In the genomic region with DNA sequence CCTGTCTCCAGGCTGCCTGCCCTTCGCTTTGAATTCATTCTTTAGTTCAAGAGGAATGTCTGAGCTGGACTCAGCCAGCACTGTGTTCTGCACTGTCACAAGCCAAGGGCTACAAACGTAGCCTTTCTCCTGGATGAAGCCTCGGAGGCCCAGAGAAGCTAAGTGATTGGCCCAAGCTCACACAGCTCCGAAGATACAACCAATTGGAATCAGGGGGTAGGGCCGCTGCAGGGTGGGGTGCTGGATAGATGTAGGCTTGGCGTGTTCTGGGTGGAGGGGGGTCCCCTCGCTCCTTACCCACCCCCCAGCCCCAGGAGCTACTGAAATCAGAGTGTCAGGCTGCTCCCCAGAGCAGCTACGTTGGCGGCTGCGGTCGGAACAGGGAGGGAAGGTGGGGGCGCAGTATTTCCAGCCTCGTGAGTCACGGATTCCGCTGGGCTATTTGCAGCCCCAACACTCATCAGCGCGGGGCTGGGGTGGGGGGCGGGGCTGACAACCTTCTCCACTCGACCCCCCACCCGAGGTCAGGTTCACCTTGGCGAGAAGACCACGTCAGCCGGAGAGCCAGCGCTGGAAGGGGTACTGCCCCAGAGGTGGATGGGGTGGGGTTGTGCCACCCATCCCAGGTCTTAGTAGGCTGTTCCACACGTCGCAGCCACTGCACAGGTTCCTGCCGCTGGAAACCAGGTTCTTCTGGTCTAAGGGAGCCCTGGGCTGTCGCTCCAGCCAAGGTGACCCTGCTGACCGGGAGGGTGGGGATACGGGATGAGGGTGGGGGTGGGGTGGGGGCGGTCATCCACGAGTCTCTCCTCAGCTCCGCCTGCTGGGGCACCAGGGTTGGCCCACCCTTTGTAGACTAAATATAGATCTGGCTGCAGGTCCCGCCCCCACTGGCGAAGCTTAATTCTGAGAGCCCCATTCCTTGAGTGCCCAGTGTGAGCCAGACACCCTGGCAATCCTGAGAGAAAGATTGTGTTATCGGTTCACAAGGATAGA, we compare ENCODE assay signal across 8 mouse cellular contexts. TPM values are rescaled to one million over a fixed set of nuclear protein-coding genes. Genes with fewer than 3 reads are reported as not detected.
A peak's percentile ranks its signal among the peaks of the same experiment; 100 is the strongest.
DNase-seq lines count a peak whose midpoint lies in the region; ATAC-seq and TF ChIP-seq lines count a peak whose summit lies in the region.

No protein-coding gene starts in this region.

- TF ChIP-seq CTCF in thymus, adult 2 months (IDR thresholded peaks at IDR 0.05; ENCODE audit: borderline replicate concordance, control insufficient read depth, extremely low read depth, insufficient read depth, low read length, poor library complexity): no peak

- no peaks in the 10 kb centered on the region for H3K36me3 ChIP-seq in embryonic facial prominence, embryonic 12.5 days
- peaks cover 2% of the 10 kb centered on the region; the same call in 1 of the 2 replicates for H3K36me3 ChIP-seq in heart, embryonic 12.5 days
- H3K36me3 ChIP-seq in kidney, embryonic 14.5 days (ENCODE audit: control insufficient read depth, insufficient read depth, low read length): no peaks in the 10 kb centered on the region
- H3K36me3 ChIP-seq in limb, embryonic 12.5 days: no peaks in the 10 kb centered on the region
- H3K36me3 ChIP-seq in midbrain, embryonic 16.5 days (ENCODE audit: control insufficient read depth, insufficient read depth, low read length): no peaks in the 10 kb centered on the region
- H3K36me3 ChIP-seq in thymus, adult 2 months (ENCODE audit: control insufficient read depth, insufficient read depth, low read length): no peaks in the 10 kb centered on the region

- H3K4me2 ChIP-seq in embryonic facial prominence, embryonic 12.5 days (replicated peaks): peak overlapping the region; percentile 75
- H3K4me2 ChIP-seq in heart, embryonic 12.5 days: peak overlapping the region; percentile 89
- peak overlapping the region; percentile 84 for H3K4me2 ChIP-seq in kidney, embryonic 14.5 days (replicated peaks; ENCODE audit: low read depth, low read length)
- H3K4me2 ChIP-seq in limb, embryonic 12.5 days: peak overlapping the region; percentile 88
- peak overlapping the region; percentile 81 for H3K4me2 ChIP-seq in midbrain, embryonic 16.5 days (ENCODE audit: low read length)

- H3K27me3 ChIP-seq in embryonic facial prominence, embryonic 12.5 days: peaks cover 17% of the 10 kb centered on the region
- no peaks in the 10 kb centered on the region for H3K27me3 ChIP-seq in heart, embryonic 12.5 days (replicated peaks)
- H3K27me3 ChIP-seq in kidney, embryonic 14.5 days (ENCODE audit: control insufficient read depth, insufficient read depth, low read length): no peaks in the 10 kb centered on the region
- peaks cover 59% of the 10 kb centered on the region for H3K27me3 ChIP-seq in limb, embryonic 12.5 days
- peaks cover 3% of the 10 kb centered on the region; the same call in 1 of the 2 replicates for H3K27me3 ChIP-seq in midbrain, embryonic 16.5 days (ENCODE audit: control insufficient read depth, insufficient read depth, low read depth, low read length)
- no peaks in the 10 kb centered on the region for H3K27me3 ChIP-seq in thymus, adult 2 months (ENCODE audit: control insufficient read depth, insufficient read depth, low read length)

- H3K27ac ChIP-seq in embryonic facial prominence, embryonic 12.5 days: no peak overlapping the region
- H3K27ac ChIP-seq in heart, embryonic 12.5 days (ENCODE audit: poor library complexity, severe bottlenecking): peak overlapping the region; percentile 99
- no peak overlapping the region for H3K27ac ChIP-seq in kidney, embryonic 14.5 days (ENCODE audit: low read depth, low read length)
- no peak overlapping the region for H3K27ac ChIP-seq in limb, embryonic 12.5 days
- H3K27ac ChIP-seq in midbrain, embryonic 16.5 days (ENCODE audit: low read length): peak overlapping the region; percentile 4
- no peak overlapping the region for H3K27ac ChIP-seq in thymus, adult 2 months (ENCODE audit: control insufficient read depth, insufficient read depth, low read length)

- peak overlapping the region; percentile 43 for H3K4me3 ChIP-seq in embryonic facial prominence, embryonic 12.5 days
- H3K4me3 ChIP-seq in heart, embryonic 12.5 days: peak overlapping the region; percentile 57
- H3K4me3 ChIP-seq in kidney, embryonic 14.5 days (ENCODE audit: low read length): peak overlapping the region; percentile 39
- H3K4me3 ChIP-seq in limb, embryonic 12.5 days (replicated peaks): peak overlapping the region; percentile 42
- H3K4me3 ChIP-seq in midbrain, embryonic 16.5 days (ENCODE audit: low read depth, low read length): peak overlapping the region; percentile 52
- H3K4me3 ChIP-seq in thymus, adult 2 months (ENCODE audit: control insufficient read depth, insufficient read depth, low read length): peak overlapping the region; percentile 24; the same call in 1 of the 2 replicates

- DNase-seq in spleen, adult 12 weeks (ENCODE audit: low spot score): peak; percentile 48
- no peak for DNase-seq in spleen, postnatal 10 days (ENCODE audit: low spot score in 2 of 2)
- DNase-seq in thymus, adult 2 months: peak; percentile 36

- H3K4me1 ChIP-seq in embryonic facial prominence, embryonic 12.5 days: peaks cover 12% of the 10 kb centered on the region; the same call in 1 of the 2 replicates
- H3K4me1 ChIP-seq in heart, embryonic 12.5 days (replicated peaks): peaks cover 39% of the 10 kb centered on the region
- H3K4me1 ChIP-seq in kidney, embryonic 14.5 days (ENCODE audit: control insufficient read depth, insufficient read depth, low read length): peaks cover 13% of the 10 kb centered on the region
- H3K4me1 ChIP-seq in limb, embryonic 12.5 days (replicated peaks): peaks cover 15% of the 10 kb centered on the region
- peaks cover 11% of the 10 kb centered on the region for H3K4me1 ChIP-seq in midbrain, embryonic 16.5 days (ENCODE audit: control insufficient read depth, insufficient read depth, low read length)
- peaks cover 12% of the 10 kb centered on the region for H3K4me1 ChIP-seq in thymus, adult 2 months (replicated peaks; ENCODE audit: control insufficient read depth, insufficient read depth, low read length)

- peak overlapping the region; percentile 35 for H3K9ac ChIP-seq in embryonic facial prominence, embryonic 12.5 days
- H3K9ac ChIP-seq in heart, embryonic 12.5 days: peak overlapping the region; percentile 87
- H3K9ac ChIP-seq in kidney, embryonic 14.5 days (ENCODE audit: low read depth, low read length): peak overlapping the region; percentile 56
- peak overlapping the region; percentile 58 for H3K9ac ChIP-seq in limb, embryonic 12.5 days (replicated peaks)
- peak overlapping the region; percentile 72 for H3K9ac ChIP-seq in midbrain, embryonic 16.5 days (ENCODE audit: low read depth, low read length)

- WGBS in embryonic facial prominence, embryonic 12.5 days: 3% methylated on average over 36 of the region's 36 CpGs
- 3% methylated on average over 36 of the region's 36 CpGs for WGBS in heart, embryonic 12.5 days
- 3% methylated on average over 36 of the region's 36 CpGs for WGBS in kidney, embryonic 14.5 days
- WGBS in limb, embryonic 12.5 days: 4% methylated on average over 36 of the region's 36 CpGs
- 3% methylated on average over 36 of the region's 36 CpGs for WGBS in midbrain, embryonic 16.5 days
- 10% methylated on average over 36 of the region's 36 CpGs for WGBS in thymus, adult 2 months

- no peaks in the 10 kb centered on the region for H3K9me3 ChIP-seq in embryonic facial prominence, embryonic 12.5 days
- no peaks in the 10 kb centered on the region for H3K9me3 ChIP-seq in heart, embryonic 12.5 days (replicated peaks)
- H3K9me3 ChIP-seq in kidney, embryonic 14.5 days (ENCODE audit: control insufficient read depth, low read length): no peaks in the 10 kb centered on the region
- no peaks in the 10 kb centered on the region for H3K9me3 ChIP-seq in limb, embryonic 12.5 days
- H3K9me3 ChIP-seq in midbrain, embryonic 16.5 days (replicated peaks; ENCODE audit: control insufficient read depth, low read length, poor library complexity, severe bottlenecking): no peaks in the 10 kb centered on the region

- no peak for TF ChIP-seq POLR2A in thymus, adult 2 months (IDR thresholded peaks at IDR 0.05; ENCODE audit: control insufficient read depth, extremely low read depth, insufficient read depth, low read length, poor library complexity)

- peak; percentile 83 for ATAC-seq in embryonic facial prominence, embryonic 12.5 days (ENCODE audit: insufficient number of reproducible peaks, insufficient read depth, low FRiP score, low TSS enrichment)
- ATAC-seq in heart, embryonic 12.5 days (ENCODE audit: insufficient number of reproducible peaks, low FRiP score): peak; percentile 72
- peak; percentile 76 for ATAC-seq in kidney, embryonic 14.5 days (ENCODE audit: low FRiP score, low TSS enrichment)
- ATAC-seq in limb, embryonic 12.5 days (ENCODE audit: insufficient number of reproducible peaks, insufficient read depth, low FRiP score, low TSS enrichment, low read depth): peak; percentile 89
- ATAC-seq in midbrain, embryonic 16.5 days: peak; percentile 95

RNA-seq across cellular contexts. Expression of gene Hspb7, which starts 5.2 kb away (rescaled TPM):
- not detected in 2 replicates for polyA plus RNA-seq in embryonic facial prominence, embryonic 12.5 days (2016; fragmentation: Nextera tagmentation; extraction: Ambion mirVana)
- 186 and 208 TPM in 2 replicates for polyA plus RNA-seq in heart, embryonic 12.5 days (2016; fragmentation: Nextera tagmentation; extraction: Ambion mirVana)
- 0.09 TPM in 1 of 2 replicates, not detected in the other for polyA plus RNA-seq in kidney, embryonic 14.5 days (2014; fragmentation: Nextera tagmentation; extraction: Ambion mirVana)
- polyA plus RNA-seq in limb, embryonic 12.5 days (2016; fragmentation: Nextera tagmentation; extraction: Ambion mirVana): 0.08 TPM in 1 of 2 replicates, not detected in the other
- not detected in 2 replicates for polyA plus RNA-seq in midbrain, embryonic 16.5 days (2015; fragmentation: Nextera tagmentation; extraction: Ambion mirVana)
- polyA plus RNA-seq in thymus, adult 2 months (2012; rRNA removed): 3.3 and 36.2 TPM in 2 replicates

RNA-seq across cellular contexts. Expression of gene Clcnkb, which starts 10.0 kb away (rescaled TPM):
- polyA plus RNA-seq in embryonic facial prominence, embryonic 12.5 days (2016; fragmentation: Nextera tagmentation; extraction: Ambion mirVana): not detected in 2 replicates
- polyA plus RNA-seq in heart, embryonic 12.5 days (2016; fragmentation: Nextera tagmentation; extraction: Ambion mirVana): 0.78 and 1.2 TPM in 2 replicates
- 3.6 and 6.0 TPM in 2 replicates for polyA plus RNA-seq in kidney, embryonic 14.5 days (2014; fragmentation: Nextera tagmentation; extraction: Ambion mirVana)
- polyA plus RNA-seq in limb, embryonic 12.5 days (2016; fragmentation: Nextera tagmentation; extraction: Ambion mirVana): not detected in 2 replicates
- not detected in 2 replicates for polyA plus RNA-seq in midbrain, embryonic 16.5 days (2015; fragmentation: Nextera tagmentation; extraction: Ambion mirVana)
- polyA plus RNA-seq in thymus, adult 2 months (2012; rRNA removed): 0.24 and 0.27 TPM in 2 replicates

RNA-seq across cellular contexts. Expression of gene Srarp, which starts 10.1 kb away (rescaled TPM):
- not detected in 2 replicates for polyA plus RNA-seq in embryonic facial prominence, embryonic 12.5 days (2016; fragmentation: Nextera tagmentation; extraction: Ambion mirVana)
- polyA plus RNA-seq in heart, embryonic 12.5 days (2016; fragmentation: Nextera tagmentation; extraction: Ambion mirVana): not detected in 2 replicates
- not detected in 2 replicates for polyA plus RNA-seq in kidney, embryonic 14.5 days (2014; fragmentation: Nextera tagmentation; extraction: Ambion mirVana)
- polyA plus RNA-seq in limb, embryonic 12.5 days (2016; fragmentation: Nextera tagmentation; extraction: Ambion mirVana): not detected in 2 replicates
- polyA plus RNA-seq in midbrain, embryonic 16.5 days (2015; fragmentation: Nextera tagmentation; extraction: Ambion mirVana): 0.62 TPM in 1 of 2 replicates, not detected in the other
- polyA plus RNA-seq in thymus, adult 2 months (2012; rRNA removed): 0.40 and 0.42 TPM in 2 replicates

RNA-seq across cellular contexts. Expression of gene Zbtb17, which starts 18.7 kb away (rescaled TPM):
- polyA plus RNA-seq in embryonic facial prominence, embryonic 12.5 days (2016; fragmentation: Nextera tagmentation; extraction: Ambion mirVana): 54.4 and 56.5 TPM in 2 replicates
- 24.9 and 25.3 TPM in 2 replicates for polyA plus RNA-seq in heart, embryonic 12.5 days (2016; fragmentation: Nextera tagmentation; extraction: Ambion mirVana)
- 28.0 and 37.3 TPM in 2 replicates for polyA plus RNA-seq in kidney, embryonic 14.5 days (2014; fragmentation: Nextera tagmentation; extraction: Ambion mirVana)
- 59.0 and 61.1 TPM in 2 replicates for polyA plus RNA-seq in limb, embryonic 12.5 days (2016; fragmentation: Nextera tagmentation; extraction: Ambion mirVana)
- polyA plus RNA-seq in midbrain, embryonic 16.5 days (2015; fragmentation: Nextera tagmentation; extraction: Ambion mirVana): 42.7 and 48.2 TPM in 2 replicates
- polyA plus RNA-seq in thymus, adult 2 months (2012; rRNA removed): 87.3 and 98.6 TPM in 2 replicates

RNA-seq across cellular contexts. Expression of gene Clcnka, which starts 27.3 kb away (rescaled TPM):
- 0.31 and 0.53 TPM in 2 replicates for polyA plus RNA-seq in embryonic facial prominence, embryonic 12.5 days (2016; fragmentation: Nextera tagmentation; extraction: Ambion mirVana)
- 0.06 and 0.15 TPM in 2 replicates for polyA plus RNA-seq in heart, embryonic 12.5 days (2016; fragmentation: Nextera tagmentation; extraction: Ambion mirVana)
- polyA plus RNA-seq in kidney, embryonic 14.5 days (2014; fragmentation: Nextera tagmentation; extraction: Ambion mirVana): 2.0 and 3.9 TPM in 2 replicates
- 0.46 and 0.51 TPM in 2 replicates for polyA plus RNA-seq in limb, embryonic 12.5 days (2016; fragmentation: Nextera tagmentation; extraction: Ambion mirVana)
- 0.19 TPM in 1 of 2 replicates, not detected in the other for polyA plus RNA-seq in midbrain, embryonic 16.5 days (2015; fragmentation: Nextera tagmentation; extraction: Ambion mirVana)
- 0.35 and 0.46 TPM in 2 replicates for polyA plus RNA-seq in thymus, adult 2 months (2012; rRNA removed)

Comparison
In these comparisons a context has a peak if more than half of its experiments do, and no peak if none do; other contexts are left out.
1. DNase-seq: peak in spleen, adult 12 weeks (single experiment) and thymus, adult 2 months (single experiment); none in spleen, postnatal 10 days (0 of 2).
2. H3K27ac ChIP-seq: peak in heart, embryonic 12.5 days (single experiment) and midbrain, embryonic 16.5 days (single experiment); none in embryonic facial prominence, embryonic 12.5 days (single experiment), kidney, embryonic 14.5 days (single experiment), limb, embryonic 12.5 days (single experiment) and thymus, adult 2 months (single experiment).
3. H3K9ac ChIP-seq: peak in every context shown above with its lines; median percentile 87 in heart, embryonic 12.5 days; 72 in midbrain, embryonic 16.5 days; 58 in limb, embryonic 12.5 days; 56 in kidney, embryonic 14.5 days; 35 in embryonic facial prominence, embryonic 12.5 days.
4. Peak in every context shown above with its lines, with median percentiles within 50 percentile points of each other: ATAC-seq, H3K4me2 ChIP-seq and H3K4me3 ChIP-seq.